Mouse (Mus musculus): ENCODE data around the gene Tmsb15l. TPM values are rescaled to one million over a fixed set of nuclear protein-coding genes. Genes with fewer than 3 reads are reported as not detected.

The Tmsb15l gene
- not detected for total RNA-seq (2023)

DNA sequence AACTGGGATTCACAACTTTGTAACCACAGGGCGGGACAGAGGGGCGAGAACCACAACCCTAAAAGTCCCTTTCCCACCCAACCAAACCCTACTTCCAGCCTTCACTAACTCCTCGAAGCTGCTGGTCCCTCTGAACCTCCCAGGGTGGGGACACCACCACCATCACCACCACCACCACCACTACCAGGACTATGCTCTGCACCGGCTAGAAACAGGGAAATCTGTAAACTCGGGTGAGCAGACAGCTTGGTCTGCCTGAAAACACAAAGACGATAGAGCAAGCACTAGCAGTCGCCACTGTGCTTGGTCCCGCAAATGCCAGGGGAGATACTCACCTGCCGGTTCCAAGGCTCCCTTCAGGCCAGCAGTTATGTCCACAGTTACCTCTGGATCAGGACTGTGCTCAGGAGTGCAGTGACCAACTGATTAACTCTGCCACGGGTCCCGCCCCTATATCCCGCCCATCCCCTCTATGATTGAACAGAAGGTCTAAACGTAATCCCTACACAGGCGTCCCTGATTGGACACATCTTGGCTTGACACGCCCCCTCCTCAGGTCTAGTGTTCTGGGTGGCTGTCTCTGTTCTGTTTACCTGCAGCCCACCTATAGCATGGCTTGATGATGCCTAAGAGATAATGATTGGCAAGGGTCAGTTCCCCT is at the start of gene Tmsb15l, which contains the start of gene Tmsb15b1:
TSS of gene Tmsb15l (minus strand) at position 446 of the 661 bp plus-strand sequence.
TSS of gene Tmsb15b1 (minus strand) at position 451 of the 661 bp plus-strand sequence.

GRCm38 (mm10) chrX:136992978-136993547 is 16.4 kb upstream of the Tmsb15l start, which contains the start of gene Zcchc18:
Gene Zcchc18, plus strand, starts transcription at chrX:136993155.

DNA sequence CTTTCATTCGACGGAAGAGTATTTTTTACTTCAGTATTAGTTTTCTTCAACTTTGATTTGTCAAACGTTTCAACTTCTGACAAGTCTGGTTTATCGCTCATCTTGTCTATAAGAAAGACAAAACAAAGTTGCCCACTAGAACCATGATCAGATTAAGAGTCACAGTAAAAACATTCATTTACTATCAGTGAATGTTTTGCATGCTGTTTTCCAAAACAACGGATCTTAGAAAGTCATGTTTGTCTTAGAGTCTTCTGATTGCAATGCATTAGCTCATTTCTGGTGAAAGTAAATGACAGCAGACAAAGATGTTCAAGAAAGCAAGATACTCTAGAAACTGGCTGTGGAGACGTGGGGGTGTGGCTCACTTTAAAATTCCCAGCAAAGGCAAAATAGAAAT is 1.3 kb downstream of the Tmsb15l start, which contains the start of gene Tmsb15b2:
TSS of gene Tmsb15b2 (minus strand) at position 101 of the 400 bp plus-strand sequence.

DNA sequence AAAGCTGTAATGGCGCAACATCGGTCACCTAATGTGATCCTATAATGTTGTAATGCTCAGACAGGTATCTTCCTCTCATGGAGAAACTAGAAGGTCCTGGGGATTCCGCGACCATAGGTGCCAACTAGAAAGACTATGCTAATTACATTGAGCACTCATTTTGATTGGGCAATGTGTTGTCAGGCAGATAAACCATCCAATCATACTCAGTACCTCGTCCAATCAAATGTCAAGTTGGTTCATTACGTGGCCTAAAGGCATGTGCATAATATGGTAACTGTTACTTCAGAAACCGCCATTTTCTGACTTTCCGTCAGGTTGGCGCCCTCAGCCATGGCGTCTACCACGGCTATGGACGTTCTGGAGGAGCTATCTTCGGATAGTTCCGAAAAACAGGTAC is 49.6 kb downstream of the Tmsb15l start, which contains the start of gene H2bfm:
TSS of gene H2bfm (plus strand) at position 295 of the 400 bp plus-strand sequence.

Other genes with a start within 250 kb of the Tmsb15l start
- gene Morf4l2, start 233.2 kb downstream of the Tmsb15l start, total RNA-seq (2023): 10 to 100 TPM; 86.6 to 92.3 TPM
- not detected for gene Glra4, start 196.7 kb downstream of the Tmsb15l start, total RNA-seq (2023)
- gene Plp1, start 154.2 kb downstream of the Tmsb15l start, total RNA-seq (2023): under 1 TPM; 0.24 TPM
- gene Rab9b, start 108.1 kb downstream of the Tmsb15l start, total RNA-seq (2023): not detected
- gene H2bfm, start 49.5 kb downstream of the Tmsb15l start, total RNA-seq (2023): not detected
- gene Tmsb15b2, start 1.4 kb downstream of the Tmsb15l start, total RNA-seq (2023): 1 to 10 TPM; 2.6 to 7.0 TPM
- 1 to 10 TPM in 1 of 2 experiments, not detected in 1; 3.3 TPM for gene Tmsb15b1, start within 50 bp of the Tmsb15l start, total RNA-seq (2023)
- under 1 TPM; 0.13 to 0.18 TPM for gene Zcchc18, start 16.3 kb upstream of the Tmsb15l start, total RNA-seq (2023)
- 10 to 100 TPM in 1 of 2 experiments, 1 to 10 TPM in 1; 2.6 to 11.0 TPM for gene Slc25a53, start 61.4 kb upstream of the Tmsb15l start, total RNA-seq (2023)
- gene Fam199x, start 72.7 kb upstream of the Tmsb15l start, total RNA-seq (2023): 1 to 10 TPM; 2.4 to 3.1 TPM
- not detected for gene Esx1, start 145.2 kb upstream of the Tmsb15l start, total RNA-seq (2023)

Measured in neutrophil, adult 59 days (primary cell).